In the genomic region with DNA sequence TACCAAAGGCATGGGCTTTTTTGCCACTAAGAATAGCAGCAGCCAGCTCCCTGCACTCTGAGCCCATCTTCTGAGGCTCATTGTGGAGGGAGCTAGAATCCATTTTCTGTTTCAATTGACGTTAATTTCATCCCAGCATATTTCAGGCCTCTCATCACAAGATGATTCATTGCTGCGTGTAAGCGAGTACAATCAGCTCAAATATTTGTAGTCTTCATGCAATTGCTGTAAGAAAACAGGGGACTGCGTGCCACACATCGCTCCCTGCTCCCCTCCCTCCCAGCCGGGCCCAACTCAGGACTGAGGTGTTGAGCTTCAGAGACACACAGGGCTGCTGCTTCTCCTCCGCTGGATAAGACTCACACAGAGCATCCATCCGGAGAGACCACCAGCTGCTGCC, we compare ENCODE assay signal across 16 mouse cellular contexts.
DNase-seq lines count a peak whose midpoint lies in the region; ATAC-seq and TF ChIP-seq lines count a peak whose summit lies in the region.
"Had no signal": no experiment of that assay in that cellular context is flagged by ENCODE, and none has a peak within 500 bp of the region (broad histone marks: within the 10 kb centered on the region; RNA-seq: fewer than 3 reads in every experiment).

No protein-coding gene starts in this region.

- no peak overlapping the region for H3K9ac ChIP-seq in lung, embryonic 14.5 days
- H3K9ac ChIP-seq in forebrain, postnatal 0 days: no peak overlapping the region
- H3K9ac ChIP-seq in hindbrain, embryonic 14.5 days: no peak overlapping the region
- H3K9ac ChIP-seq: hindbrain, embryonic 15.5 days had no signal

- 0 out of 2 replicates have a peak, but pooled peaks cover 5% of the 10 kb centered on the region for H3K4me1 ChIP-seq in lung, embryonic 14.5 days (ENCODE audit: insufficient read depth)
- H3K4me1 ChIP-seq in forebrain, postnatal 0 days (ENCODE audit: insufficient read depth): 0 out of 2 replicates have a peak, but pooled peaks cover 3% of the 10 kb centered on the region
- no peaks in the 10 kb centered on the region for H3K4me1 ChIP-seq in hindbrain, embryonic 14.5 days (replicated peaks; ENCODE audit: control insufficient read depth, insufficient read depth, low read length)
- H3K4me1 ChIP-seq: hindbrain, embryonic 15.5 days had no signal

- WGBS in lung, embryonic 14.5 days: 43% methylated on average over 8 of the region's 8 CpGs
- WGBS in forebrain, postnatal 0 days: 54% methylated on average over 8 of the region's 8 CpGs
- WGBS in hindbrain, embryonic 14.5 days: 72% methylated on average over 8 of the region's 8 CpGs

- no peak for TF ChIP-seq CTCF in lung, embryonic 14.5 days (IDR thresholded peaks at IDR 0.05; ENCODE audit: low read depth)
- TF ChIP-seq CTCF in forebrain, postnatal 0 days (IDR thresholded peaks at IDR 0.05; ENCODE audit: low read depth): no peak

- no peak overlapping the region for H3K27ac ChIP-seq in lung, embryonic 14.5 days (ENCODE audit: low read depth)
- H3K27ac ChIP-seq in forebrain, postnatal 0 days (ENCODE audit: low read depth, low read length): 0 out of 2 replicates have a peak overlapping the region, but pooled peaks have one; percentile 21
- H3K27ac ChIP-seq in hindbrain, embryonic 14.5 days: no peak overlapping the region
- H3K27ac ChIP-seq: hindbrain, embryonic 15.5 days; kidney, postnatal 0 days had no signal

- intact Hi-C loops in heart, postnatal 14 days (cut with DNase I): loop anchor here (10.0 kb wide), 1 partner anchor 283 kb away; no protein-coding TSS in a partner anchor

- no peaks in the 10 kb centered on the region for H3K36me3 ChIP-seq in lung, embryonic 14.5 days (ENCODE audit: insufficient read depth)
- no peaks in the 10 kb centered on the region for H3K36me3 ChIP-seq in forebrain, postnatal 0 days (ENCODE audit: insufficient read depth)
- no peaks in the 10 kb centered on the region for H3K36me3 ChIP-seq in hindbrain, embryonic 14.5 days (replicated peaks; ENCODE audit: control insufficient read depth, insufficient read depth)
- H3K36me3 ChIP-seq: hindbrain, embryonic 15.5 days had no signal

- no peaks in the 10 kb centered on the region for H3K27me3 ChIP-seq in lung, embryonic 14.5 days (ENCODE audit: insufficient read depth, low read length)
- no peaks in the 10 kb centered on the region for H3K27me3 ChIP-seq in forebrain, postnatal 0 days (ENCODE audit: insufficient read depth, low read length)
- no peaks in the 10 kb centered on the region for H3K27me3 ChIP-seq in hindbrain, embryonic 14.5 days (ENCODE audit: control insufficient read depth, insufficient read depth, low read length)
- H3K27me3 ChIP-seq: hindbrain, embryonic 15.5 days had no signal

- H3K4me3 ChIP-seq in lung, embryonic 14.5 days (ENCODE audit: low read depth, low read length): no peak overlapping the region
- H3K4me3 ChIP-seq in forebrain, postnatal 0 days (ENCODE audit: low read depth, low read length): no peak overlapping the region
- no peak overlapping the region for H3K4me3 ChIP-seq in hindbrain, embryonic 14.5 days (replicated peaks; ENCODE audit: low read length)
- H3K4me3 ChIP-seq: hindbrain, embryonic 15.5 days had no signal

- H3K9me3 ChIP-seq in lung, embryonic 14.5 days (ENCODE audit: low read depth, low read length): no peaks in the 10 kb centered on the region
- H3K9me3 ChIP-seq in forebrain, postnatal 0 days (ENCODE audit: low read length): no peaks in the 10 kb centered on the region
- no peaks in the 10 kb centered on the region for H3K9me3 ChIP-seq in hindbrain, embryonic 14.5 days (ENCODE audit: control insufficient read depth, low read length)
- H3K9me3 ChIP-seq: hindbrain, embryonic 15.5 days had no signal

- ATAC-seq in lung, embryonic 14.5 days (ENCODE audit: insufficient read depth): peak; percentile 41; the same call in 1 of the 2 replicates
- peak; percentile 66 for ATAC-seq in forebrain, postnatal 0 days
- no peak for ATAC-seq in hindbrain, embryonic 14.5 days (ENCODE audit: low FRiP score)
- ATAC-seq: intestine, postnatal 0 days had no signal

- H3K4me2 ChIP-seq in lung, embryonic 14.5 days: no peak overlapping the region
- no peak overlapping the region for H3K4me2 ChIP-seq in forebrain, postnatal 0 days (ENCODE audit: low read depth)
- no peak overlapping the region for H3K4me2 ChIP-seq in hindbrain, embryonic 14.5 days (replicated peaks)
- H3K4me2 ChIP-seq: hindbrain, embryonic 15.5 days had no signal

- peak; percentile 2 to 6 for DNase-seq in heart, adult 18-20 months
- DNase-seq in heart, postnatal 14 days: no peak
- no peak for DNase-seq in lung, embryonic 14.5 days
- no peak for DNase-seq in lung, postnatal 25 days (ENCODE audit: low spot score)
- DNase-seq in brain, adult 2 months (ENCODE audit: low read depth, low spot score): peak; percentile 53
- DNase-seq in forebrain, postnatal 0 days: peak; percentile 37
- no peak for DNase-seq in hindbrain, embryonic 14.5 days (ENCODE audit: low spot score)
- no peak for DNase-seq in cerebellum, postnatal 4 days (ENCODE audit: low spot score in 2 of 2)
- DNase-seq: adrenal gland, adult 2 months; cerebellum, adult 11-12 months; cerebellum, postnatal 25 days; lung, postnatal 14 days; thymus, postnatal 4 days had no signal

Comparison
In these comparisons a context has a peak if more than half of its experiments do, and no peak if none do; other contexts are left out.
1. DNase-seq: peak in heart, adult 18-20 months (2 of 2), brain, adult 2 months (single experiment) and forebrain, postnatal 0 days (single experiment); none in heart, postnatal 14 days (0 of 2), lung, embryonic 14.5 days (single experiment), lung, postnatal 25 days (single experiment), hindbrain, embryonic 14.5 days (single experiment) and cerebellum, postnatal 4 days (0 of 2).